Mouse (Mus musculus): ENCODE measurements around the gene Sf3a1. TPM values are rescaled to one million over a fixed set of nuclear protein-coding genes. Genes with fewer than 3 reads are reported as not detected.

Sf3a1 gene
- polyA plus RNA-seq, 1 experiment from 2014 or later, result 49.3 TPM

DNA sequence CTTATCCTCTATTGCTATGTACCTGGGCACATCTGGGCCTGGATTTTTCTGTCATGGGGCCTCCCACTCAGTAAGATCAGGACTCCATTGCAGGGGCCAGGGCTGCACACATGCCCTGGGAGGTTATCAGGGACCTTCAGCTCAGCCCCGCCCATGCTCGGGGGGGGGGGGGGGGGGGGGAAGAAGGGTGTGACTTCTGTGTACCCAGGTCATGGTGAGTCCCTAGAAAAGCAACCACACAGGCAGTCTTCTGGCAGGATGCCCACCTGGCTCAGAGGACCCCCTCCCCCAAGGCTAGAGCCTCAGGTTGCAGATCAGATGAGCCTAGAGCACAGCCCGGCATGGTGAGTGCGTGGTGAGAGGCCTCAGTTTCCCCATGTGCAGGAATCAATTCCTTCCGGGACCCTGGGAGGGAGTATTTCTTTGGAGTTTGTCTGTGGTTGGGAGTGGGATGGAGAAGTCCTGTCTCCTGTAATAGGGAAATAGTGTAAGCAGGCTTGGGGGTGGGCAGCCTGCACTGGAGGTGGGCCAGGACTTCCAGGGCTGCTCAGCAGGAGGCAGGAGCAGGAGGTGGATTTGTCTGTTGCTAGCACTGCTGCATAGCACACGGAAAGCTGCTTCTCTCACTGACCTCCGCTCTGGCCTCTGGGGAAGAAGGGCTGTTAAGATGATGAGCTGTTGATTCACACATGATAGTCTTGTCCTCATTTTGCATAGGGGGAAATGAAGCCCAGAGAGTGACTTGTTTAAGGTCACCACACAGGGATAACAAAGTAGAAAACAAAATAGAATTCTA is 63.4 kb downstream of the Sf3a1 start:
- WGBS, result 28% methylated on average over 6 of the region's 7 CpGs
- no peak overlapping the region for H3K4me3 ChIP-seq (replicated peaks; ENCODE audit: low read length)
- H3K9ac ChIP-seq, result no peak overlapping the region
- ATAC-seq (ENCODE audit: low FRiP score), result no peak
- H3K27me3 ChIP-seq (ENCODE audit: control insufficient read depth, insufficient read depth, low read length), result peaks cover 9% of the 10 kb centered on the region
- no peaks in the 10 kb centered on the region for H3K36me3 ChIP-seq (replicated peaks; ENCODE audit: control insufficient read depth, insufficient read depth)
- H3K27ac ChIP-seq, result no peak overlapping the region
- H3K4me1 ChIP-seq (replicated peaks; ENCODE audit: control insufficient read depth, insufficient read depth, low read length), result no peaks in the 10 kb centered on the region
- DNase-seq (ENCODE audit: low spot score), result no peak
- no peak overlapping the region for H3K4me2 ChIP-seq (replicated peaks)
- no peaks in the 10 kb centered on the region for H3K9me3 ChIP-seq (ENCODE audit: control insufficient read depth, low read length)

DNA sequence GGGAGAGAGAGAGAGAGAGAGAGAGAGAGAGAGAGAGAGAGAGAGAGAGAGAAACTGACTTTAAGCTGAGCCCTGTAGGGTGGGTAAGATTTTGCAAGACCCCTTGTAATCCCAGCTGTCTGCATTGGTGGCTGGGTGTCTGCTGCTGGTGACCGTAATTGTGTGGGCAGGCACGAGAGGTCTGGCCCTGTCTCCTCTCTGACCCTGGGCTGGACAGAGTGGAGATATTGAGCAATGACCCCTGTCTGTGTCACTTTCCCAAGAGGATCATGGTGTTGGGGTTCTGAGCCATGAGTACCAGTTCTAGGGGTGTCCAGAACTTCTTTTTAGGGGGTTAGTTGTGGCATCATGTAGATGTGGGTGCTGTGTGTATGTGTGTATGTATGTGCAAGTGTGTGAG is 64.1 kb downstream of the Sf3a1 start:
- H3K4me3 ChIP-seq (replicated peaks; ENCODE audit: low read length), result no peak overlapping the region
- 0 out of 2 replicates have a peak, but pooled peaks cover 2% of the 10 kb centered on the region for H3K27me3 ChIP-seq (ENCODE audit: control insufficient read depth, insufficient read depth, low read length)
- H3K4me1 ChIP-seq (replicated peaks; ENCODE audit: control insufficient read depth, insufficient read depth, low read length), result no peaks in the 10 kb centered on the region
- no peak overlapping the region for H3K4me2 ChIP-seq (replicated peaks)
- WGBS, result 57% methylated on average over 2 of the region's 2 CpGs
- H3K27ac ChIP-seq, result no peak overlapping the region
- no peak for DNase-seq (ENCODE audit: low spot score)
- no peaks in the 10 kb centered on the region for H3K36me3 ChIP-seq (replicated peaks; ENCODE audit: control insufficient read depth, insufficient read depth)
- H3K9ac ChIP-seq, result no peak overlapping the region
- no peaks in the 10 kb centered on the region for H3K9me3 ChIP-seq (ENCODE audit: control insufficient read depth, low read length)
- no peak for ATAC-seq (ENCODE audit: low FRiP score)

DNA sequence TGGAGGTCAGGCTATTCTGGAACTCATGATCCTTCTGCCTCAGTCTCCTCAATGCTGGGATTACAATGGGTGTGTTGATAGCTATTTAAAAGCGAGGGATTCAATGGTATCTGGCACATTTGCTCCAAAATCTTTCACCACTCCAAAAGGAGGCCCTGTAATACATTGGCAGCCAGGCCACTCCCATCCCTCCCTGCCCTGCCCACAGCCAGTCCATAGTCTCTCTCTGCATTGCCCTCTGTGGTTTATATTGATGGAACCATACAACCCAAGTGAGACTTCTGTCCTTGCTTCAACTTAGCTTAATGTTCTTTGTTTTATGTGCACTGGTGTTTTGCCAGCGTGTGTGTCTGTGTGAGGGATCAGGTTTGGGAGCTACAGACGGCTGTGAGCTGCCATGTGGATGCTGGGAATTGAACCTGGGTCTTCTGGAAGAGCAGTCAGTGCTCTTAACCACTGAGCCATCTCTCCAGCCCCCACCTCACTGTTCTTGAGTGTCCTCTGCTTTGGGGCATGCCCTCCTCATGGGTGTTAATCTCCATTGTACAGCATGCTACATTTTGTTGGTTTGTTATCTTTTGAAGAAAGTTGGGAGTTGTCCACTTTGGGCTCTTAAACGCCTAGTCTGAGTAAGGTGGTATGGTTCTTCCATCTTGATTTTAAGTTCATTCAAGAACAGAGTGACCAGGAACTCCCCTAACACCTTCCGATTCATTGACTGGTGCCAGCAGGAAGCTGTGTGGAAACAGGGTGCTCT is 66.6 kb downstream of the Sf3a1 start:
- H3K36me3 ChIP-seq (replicated peaks; ENCODE audit: control insufficient read depth, insufficient read depth), result no peaks in the 10 kb centered on the region
- no peak overlapping the region for H3K27ac ChIP-seq
- no peaks in the 10 kb centered on the region for H3K4me1 ChIP-seq (replicated peaks; ENCODE audit: control insufficient read depth, insufficient read depth, low read length)
- ATAC-seq (ENCODE audit: low FRiP score), result no peak
- no peak overlapping the region for H3K4me3 ChIP-seq (replicated peaks; ENCODE audit: low read length)
- no peak overlapping the region for H3K4me2 ChIP-seq (replicated peaks)
- no peaks in the 10 kb centered on the region for H3K27me3 ChIP-seq (ENCODE audit: control insufficient read depth, insufficient read depth, low read length)
- no peak overlapping the region for H3K9ac ChIP-seq
- H3K9me3 ChIP-seq (ENCODE audit: control insufficient read depth, low read length), result no peaks in the 10 kb centered on the region
- 86% methylated on average over 5 of the region's 5 CpGs for WGBS
- DNase-seq (ENCODE audit: low spot score), result no peak

DNA sequence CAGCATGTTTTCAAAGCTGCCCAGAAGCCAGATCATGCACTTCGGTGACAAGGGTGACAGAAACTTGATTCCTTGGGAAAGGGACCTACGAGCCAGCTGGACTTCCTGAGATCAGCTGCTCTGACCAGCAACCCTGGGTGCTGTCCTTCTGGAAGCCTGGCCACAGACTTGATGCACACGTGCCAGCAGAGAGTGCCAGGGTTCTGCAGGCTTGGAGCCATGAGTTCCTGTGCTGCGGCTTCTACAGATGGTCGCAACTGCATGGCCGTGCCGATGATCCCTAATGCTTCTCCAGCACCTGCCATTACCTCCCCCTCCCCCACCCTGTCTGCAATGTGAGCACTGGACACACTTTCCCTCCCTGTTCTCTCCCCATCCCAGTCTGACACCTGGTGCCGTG is 68.3 kb downstream of the Sf3a1 start:
- 0 out of 2 replicates have a peak, but pooled peaks have one; percentile 48 for ATAC-seq (ENCODE audit: low FRiP score)
- DNase-seq (ENCODE audit: low spot score), result no peak
- Histone ChIP-seq H3K27me3 (ENCODE audit: control insufficient read depth, insufficient read depth, low read length) (no peaks in the 10 kb centered on the region), H3K9me3 (ENCODE audit: control insufficient read depth, low read length) (no peaks in the 10 kb centered on the region), H3K4me3 (replicated peaks; ENCODE audit: low read length) (no peak overlapping the region), H3K36me3 (replicated peaks; ENCODE audit: control insufficient read depth, insufficient read depth) (no peaks in the 10 kb centered on the region), H3K9ac (no peak overlapping the region), H3K4me2 (replicated peaks) (no peak overlapping the region), H3K4me1 (replicated peaks; ENCODE audit: control insufficient read depth, insufficient read depth, low read length) (no peaks in the 10 kb centered on the region), H3K27ac (no peak overlapping the region)
- 48% methylated on average over 8 of the region's 8 CpGs for whole genome bisulfite sequencing

DNA sequence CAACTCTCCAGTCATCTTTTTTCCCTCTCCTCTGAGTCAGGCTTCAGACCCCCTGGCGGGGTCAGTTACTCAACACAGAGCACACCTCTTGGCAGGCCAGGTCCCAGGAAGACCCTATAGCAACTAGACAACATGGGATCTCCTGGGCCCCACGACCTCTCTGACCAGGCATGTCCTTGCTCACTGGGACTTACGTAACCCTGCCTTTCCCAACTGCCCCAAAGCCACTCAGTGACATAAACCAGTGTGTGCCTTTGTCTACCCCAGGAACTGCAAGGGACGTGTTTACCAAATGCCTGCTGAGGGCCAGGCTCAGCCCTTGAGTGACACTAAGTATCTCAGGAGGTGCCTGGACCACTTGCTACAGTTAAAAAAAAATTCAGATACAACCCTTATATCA is 69.7 kb downstream of the Sf3a1 start:
- WGBS, result 71% methylated on average over 4 of the region's 4 CpGs
- no peaks in the 10 kb centered on the region for H3K9me3 ChIP-seq (ENCODE audit: control insufficient read depth, low read length)
- no peak overlapping the region for H3K9ac ChIP-seq

DNA sequence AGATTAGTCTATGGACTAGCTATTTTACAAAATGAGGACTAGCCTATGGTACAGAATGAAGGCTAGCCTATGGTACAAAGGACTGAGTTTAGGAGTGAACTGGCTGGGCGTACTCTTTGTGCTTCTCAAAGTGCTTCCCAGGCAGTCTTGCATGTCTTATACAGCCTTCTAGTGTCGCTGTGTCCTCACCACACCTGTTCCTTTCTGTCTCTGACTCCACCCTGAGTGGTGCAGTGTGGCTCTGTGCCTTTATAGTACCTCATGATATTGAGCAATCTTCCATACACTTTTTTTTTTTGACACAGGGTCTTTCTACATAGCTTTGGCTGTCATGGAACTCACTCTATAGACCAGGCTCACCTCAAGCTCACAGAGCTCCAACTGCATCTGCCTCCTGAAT is 71.3 kb downstream of the Sf3a1 start:
- WGBS, result 89% methylated on average over 2 of the region's 2 CpGs
- DNase-seq (ENCODE audit: low spot score), result no peak
- no peaks in the 10 kb centered on the region for H3K9me3 ChIP-seq (ENCODE audit: control insufficient read depth, low read length)
- H3K4me2 ChIP-seq (replicated peaks), result no peak overlapping the region
- ATAC-seq (ENCODE audit: low FRiP score), result no peak
- H3K27ac ChIP-seq, result no peak overlapping the region
- H3K36me3 ChIP-seq (replicated peaks; ENCODE audit: control insufficient read depth, insufficient read depth), result no peaks in the 10 kb centered on the region
- H3K9ac ChIP-seq, result no peak overlapping the region
- H3K27me3 ChIP-seq (ENCODE audit: control insufficient read depth, insufficient read depth, low read length), result no peaks in the 10 kb centered on the region
- no peak overlapping the region for H3K4me3 ChIP-seq (replicated peaks; ENCODE audit: low read length)
- no peaks in the 10 kb centered on the region for H3K4me1 ChIP-seq (replicated peaks; ENCODE audit: control insufficient read depth, insufficient read depth, low read length)

More for the DNA sequence above, 69.7 kb downstream of the Sf3a1 start:
- DNase-seq (ENCODE audit: low spot score) (no peak), ATAC-seq (ENCODE audit: low FRiP score) (no peak)
- no peak overlapping the region for H3K4me3 ChIP-seq (replicated peaks; ENCODE audit: low read length)
- H3K36me3 ChIP-seq (replicated peaks; ENCODE audit: control insufficient read depth, insufficient read depth), result no peaks in the 10 kb centered on the region
- H3K27me3 ChIP-seq (ENCODE audit: control insufficient read depth, insufficient read depth, low read length), result no peaks in the 10 kb centered on the region
- no peak overlapping the region for H3K27ac ChIP-seq
- H3K4me2 ChIP-seq (replicated peaks), result no peak overlapping the region
- no peaks in the 10 kb centered on the region for H3K4me1 ChIP-seq (replicated peaks; ENCODE audit: control insufficient read depth, insufficient read depth, low read length)

Small RNA genes lying within 50 kb of the gene (microRNA-seq; reads per million reads assigned to microRNA genes)
- gene Mir3060, result 5.0 reads per million, percentile 22 among the genes with 10 or more reads in this experiment

Other genes starting within 250 kb of the Sf3a1 start
- 11.2 and 14.2 TPM in 2 replicates for gene Slc35e4, start 245.7 kb upstream of the Sf3a1 start, polyA plus RNA-seq (2014; fragmentation: Nextera tagmentation; extraction: Ambion mirVana)
- gene Tcn2, start 228.2 kb upstream of the Sf3a1 start, polyA plus RNA-seq (2014; fragmentation: Nextera tagmentation; extraction: Ambion mirVana), result 31.0 and 31.4 TPM in 2 replicates
- gene Pes1, start 196.4 kb upstream of the Sf3a1 start, polyA plus RNA-seq (2014; fragmentation: Nextera tagmentation; extraction: Ambion mirVana), result 45.1 and 48.0 TPM in 2 replicates
- gene 4930556J24Rik, start 183.6 kb upstream of the Sf3a1 start, polyA plus RNA-seq (2014; fragmentation: Nextera tagmentation; extraction: Ambion mirVana), result 0.23 TPM in 2 replicates
- gene Gal3st1, start 176.7 kb upstream of the Sf3a1 start, polyA plus RNA-seq (2014; fragmentation: Nextera tagmentation; extraction: Ambion mirVana), result 8.1 and 9.1 TPM in 2 replicates
- not detected in 2 replicates for gene Sec14l4, start 128.9 kb upstream of the Sf3a1 start, polyA plus RNA-seq (2014; fragmentation: Nextera tagmentation; extraction: Ambion mirVana)
- 0.54 and 0.63 TPM in 2 replicates for gene Sec14l3, start 95.5 kb upstream of the Sf3a1 start, polyA plus RNA-seq (2014; fragmentation: Nextera tagmentation; extraction: Ambion mirVana)
- gene Mtfp1, start 64.9 kb upstream of the Sf3a1 start, polyA plus RNA-seq (2014; fragmentation: Nextera tagmentation; extraction: Ambion mirVana), result 9.3 and 10.6 TPM in 2 replicates
- 3.6 and 4.1 TPM in 2 replicates for gene Sec14l2, start 36.9 kb upstream of the Sf3a1 start, polyA plus RNA-seq (2014; fragmentation: Nextera tagmentation; extraction: Ambion mirVana)
- 46.4 and 48.2 TPM in 2 replicates for gene Rnf215, start 25.1 kb upstream of the Sf3a1 start, polyA plus RNA-seq (2014; fragmentation: Nextera tagmentation; extraction: Ambion mirVana)
- gene Ccdc157, start 57 bp upstream of the Sf3a1 start, polyA plus RNA-seq (2014; fragmentation: Nextera tagmentation; extraction: Ambion mirVana), result 6.3 and 7.3 TPM in 2 replicates
- 23.7 and 25.6 TPM in 2 replicates for gene Tbc1d10a, start 26.4 kb downstream of the Sf3a1 start, polyA plus RNA-seq (2014; fragmentation: Nextera tagmentation; extraction: Ambion mirVana)
- gene Castor1, start 57.9 kb downstream of the Sf3a1 start, polyA plus RNA-seq (2014; fragmentation: Nextera tagmentation; extraction: Ambion mirVana), result 3.8 and 4.5 TPM in 2 replicates
- not detected in 2 replicates for gene Osm, start 76.1 kb downstream of the Sf3a1 start, polyA plus RNA-seq (2014; fragmentation: Nextera tagmentation; extraction: Ambion mirVana)
- gene Lif, start 97.2 kb downstream of the Sf3a1 start, polyA plus RNA-seq (2014; fragmentation: Nextera tagmentation; extraction: Ambion mirVana), result 0.29 TPM in 1 of 2 replicates, not detected in the other